Mouse (Mus musculus) CH12.LX (cell line): ENCODE data around the gene Dnal4.

Experiments
- CHD2 ChIP-seq: IDR thresholded peaks from 2 replicates; pipeline ENCODE4 v1.6.1; 2011; ENCODE audit warnings: low read length, improper control_type of control experiment
- CTCF ChIP-seq, 2 experiments: IDR thresholded peaks in 1 of 2; conservative IDR thresholded peaks in 1 of 2; 2 replicates each; pipeline ENCODE4 v1.5.1; 2011 to 2012; ENCODE audit warnings: low read depth in 2 of 2, low read length in 2 of 2, improper control_type of control experiment in 1 of 2, inconsistent platforms in 1 of 2, mild to moderate bottlenecking in 1 of 2, moderate library complexity in 1 of 2
- ELF1 ChIP-seq: IDR thresholded peaks from 2 replicates; pipeline ENCODE4 v1.6.1; 2014; ENCODE audit warnings: low read depth, mild to moderate bottlenecking, inconsistent platforms, low read length, improper control_type of control experiment
- GABPA ChIP-seq: IDR thresholded peaks from 2 replicates; pipeline ENCODE4 v1.6.1; 2012; ENCODE audit warnings: low read depth, low read length, improper control_type of control experiment, inconsistent platforms; ENCODE audit not compliant: insufficient replicate concordance
- MAFK ChIP-seq: IDR thresholded peaks from 2 replicates; pipeline ENCODE4 v1.6.1; 2011; ENCODE audit warnings: low read length, improper control_type of control experiment; ENCODE audit not compliant: insufficient replicate concordance
- MAX ChIP-seq: IDR thresholded peaks from 2 replicates; pipeline ENCODE4 v1.6.1; 2011; ENCODE audit warnings: low read length, improper control_type of control experiment
- MEF2A ChIP-seq: IDR thresholded peaks from 2 replicates; pipeline ENCODE4 v1.6.1; 2014; ENCODE audit warnings: low read depth, mild to moderate bottlenecking, inconsistent platforms, low read length, improper control_type of control experiment, borderline replicate concordance
- NELFE ChIP-seq: IDR thresholded peaks from 2 replicates; pipeline ENCODE4 v1.6.1; 2011; ENCODE audit warnings: low read depth, low read length, improper control_type of control experiment
- POLR2A ChIP-seq: IDR thresholded peaks from 2 replicates; pipeline ENCODE4 v1.6.1; 2011; ENCODE audit warnings: low read depth, mild to moderate bottlenecking, improper control_type of control experiment, low read length
- RAD21 ChIP-seq: IDR thresholded peaks from 2 replicates; pipeline ENCODE4 v1.6.1; 2011; ENCODE audit warnings: low read depth, mild to moderate bottlenecking, low read length, improper control_type of control experiment, moderate library complexity
- RCOR1 ChIP-seq: conservative IDR thresholded peaks from 2 replicates; pipeline ENCODE4 v1.6.1; 2012; ENCODE audit warnings: low read depth, mild to moderate bottlenecking, inconsistent platforms, low read length, improper control_type of control experiment
- UBTF ChIP-seq: IDR thresholded peaks from 2 replicates; pipeline ENCODE4 v1.6.1; 2012; ENCODE audit warnings: low read depth, mild to moderate bottlenecking, inconsistent platforms, low read length, improper control_type of control experiment, moderate library complexity
- ZNF384 ChIP-seq: IDR thresholded peaks from 2 replicates; pipeline ENCODE4 v1.6.1; 2012; ENCODE audit warnings: low read depth, low read length, improper control_type of control experiment, inconsistent platforms

DNA sequence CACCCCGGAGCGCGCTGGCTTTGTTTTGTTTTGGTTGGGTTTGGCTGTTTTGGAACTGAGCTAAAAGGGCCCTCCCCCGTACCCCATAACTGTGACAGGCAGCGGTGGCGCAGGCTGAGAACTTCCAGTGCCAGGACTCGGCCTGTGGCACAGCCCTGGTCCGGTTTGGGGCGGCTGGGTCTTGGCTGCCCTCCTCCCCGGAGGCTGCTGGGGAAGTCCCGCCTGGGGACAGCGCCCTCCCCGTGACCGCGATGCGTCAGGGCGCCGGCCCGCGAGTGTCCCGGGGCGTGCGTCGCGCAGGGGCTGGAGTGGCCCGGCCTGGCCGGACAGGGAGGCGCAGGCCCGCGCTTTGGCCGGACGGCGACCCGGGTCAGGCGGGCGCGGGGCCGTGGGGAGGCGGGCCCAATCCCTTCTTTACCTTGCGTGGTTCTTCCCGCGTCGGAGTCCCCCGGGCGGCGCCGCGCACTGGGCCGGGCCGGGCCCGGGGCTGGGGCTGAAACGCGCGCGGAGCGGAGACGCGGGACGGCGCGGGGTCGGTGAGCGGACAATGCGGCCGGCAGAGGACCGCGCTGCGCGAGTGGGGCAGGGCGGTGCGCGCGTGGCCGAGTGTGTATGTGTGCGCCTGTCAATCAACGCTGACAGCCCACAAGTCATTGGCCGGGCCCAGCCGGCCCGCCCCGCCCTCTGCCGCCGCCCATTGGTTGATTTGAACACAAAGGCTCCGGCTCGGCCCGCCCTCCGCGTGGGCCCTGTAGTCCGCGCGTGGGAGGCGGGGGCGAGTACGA, 35.5 kb downstream of the Dnal4 start, which contains the start of gene Sun2:
- TF ChIP-seq RAD21 (no peak), POLR2A (peak; percentile 52), UBTF (no peak), CTCF (conservative IDR thresholded peaks at IDR 0.05 in 1 of 2, IDR thresholded peaks at IDR 0.05 in 1 of 2; ENCODE audit: low read depth in 2 of 2, low read length in 2 of 2) (no peak), ZNF384 (no peak), GABPA (no peak), MAX (peak; percentile 67; the same call in 1 of the 2 replicates), NELFE (no peak; the same call in 1 of the 2 replicates), MAFK (no peak), MEF2A (0 out of 2 replicates have a peak, but pooled peaks have one; percentile 14), RCOR1 (no peak), ELF1 (no peak), CHD2 (no peak)
